Mouse (Mus musculus) limb, embryonic 14.5 days (tissue): ENCODE data around the gene Gm20852. TPM values are rescaled to one million over a fixed set of nuclear protein-coding genes. Genes with fewer than 3 reads are reported as not detected.
"Not testable (repeated sequence)": the region's sequence is repeated elsewhere in the genome, so short reads cannot be mapped to it uniquely, and the experiment has no call there.

ENCODE experiments used
- ATAC-seq: fragments of 200-750 bp; cut with Nextera tagmentation; 2 replicates; pipeline ENCODE4 v1.8.0; 2017; ENCODE audit warnings: low read depth, moderate number of reproducible peaks, moderate TSS enrichment; ENCODE audit not compliant: low FRiP score
- DNase-seq: peaks from one replicate; pipeline ENCODE4 v3.0.0-alpha.2; 2015; ENCODE audit warnings: low spot score
- H3K27ac ChIP-seq: fragments of 300-500 bp; sonication (generic); replicated peaks from 2 replicates; pipeline ENCODE4 v1.5.1; 2014; ENCODE audit warnings: low read depth, mild to moderate bottlenecking, low read length, moderate library complexity, mixed read lengths
- H3K27me3 ChIP-seq: fragments of 300-500 bp; sonication (generic); 2 replicates; pipeline ENCODE4 v1.6.1; 2014; ENCODE audit warnings: low read length, mixed read lengths; ENCODE audit not compliant: control insufficient read depth, insufficient read depth
- H3K36me3 ChIP-seq: fragments of 300-500 bp; sonication (generic); 2 replicates; pipeline ENCODE4 v1.6.1; 2014; ENCODE audit warnings: mild to moderate bottlenecking, low read length, moderate library complexity, mixed read lengths; ENCODE audit not compliant: control insufficient read depth, insufficient read depth
- H3K4me1 ChIP-seq: fragments of 300-500 bp; sonication (generic); 2 replicates; pipeline ENCODE4 v1.6.1; 2014; ENCODE audit warnings: antibody characterized with exemption, low read length, mixed read lengths; ENCODE audit not compliant: control insufficient read depth, insufficient read depth
- H3K4me2 ChIP-seq: fragments of 300-500 bp; sonication (generic); replicated peaks from 2 replicates; pipeline ENCODE4 v1.6.1; 2014; ENCODE audit warnings: low read depth, mild to moderate bottlenecking, low read length, moderate library complexity; ENCODE audit not compliant: severe bottlenecking
- H3K4me3 ChIP-seq: fragments of 300-500 bp; sonication (generic); replicated peaks from 2 replicates; pipeline ENCODE4 v1.5.1; 2014; ENCODE audit warnings: low read length
- H3K9ac ChIP-seq: fragments of 300-500 bp; sonication (generic); 2 replicates; pipeline ENCODE4 v1.6.1; 2014; ENCODE audit warnings: mild to moderate bottlenecking, low read depth, low read length, moderate library complexity; ENCODE audit not compliant: severe bottlenecking
- H3K9me3 ChIP-seq: fragments of 300-500 bp; sonication (generic); 2 replicates; pipeline ENCODE4 v1.6.1; 2016; ENCODE audit warnings: low read length; ENCODE audit not compliant: control insufficient read depth
- WGBS: fragments of 180-500 bp; shearing (Covaris S2); extraction: QIAGEN DNeasy Blood & Tissue Kit; methylation state at CpG from one replicate; pipeline ENCODE4 v1.1.7; 2014; 5-methylcytosine and 5-hydroxymethylcytosine counted together
- polyA plus RNA-seq, 2 experiments: library from polyadenylated mRNA; depleted of rRNA in 1 of 2; stranded (reverse) in 1 of 2; unstranded in 1 of 2; fragments of >200 nt; fragmentation: Nextera tagmentation in 1 of 2; extraction: Ambion mirVana in 1 of 2; gene quantifications; 2 replicates each; pipeline versions ENCODE4 v1.2.1 to v1.2.3; 2012 to 2014

The Gm20852 gene
- polyA plus RNA-seq (2012; rRNA removed) = not detected in 2 replicates
- polyA plus RNA-seq (2014; fragmentation: Nextera tagmentation; extraction: Ambion mirVana) = not detected in 2 replicates

DNA sequence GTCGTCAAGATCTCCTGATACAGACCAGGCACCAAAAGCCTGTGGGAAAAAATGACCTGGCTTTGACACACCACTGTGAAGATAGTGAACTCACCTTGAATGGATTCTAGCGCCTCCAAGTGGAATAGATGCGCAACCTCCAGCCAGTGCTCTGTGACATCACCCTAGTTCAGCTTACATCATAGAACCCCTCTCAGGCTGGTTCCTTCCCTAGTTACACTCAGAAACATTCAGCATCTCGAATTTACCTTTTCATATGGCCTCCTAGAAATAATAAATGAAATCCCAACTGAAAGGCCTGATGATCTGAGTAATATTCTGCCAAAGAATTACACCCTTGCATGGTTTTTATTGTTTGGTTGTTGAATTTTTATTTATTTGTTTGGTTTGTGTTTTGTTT is at the start of gene Gm20852:
Gene Gm20852 (minus strand): TSS at position 101 of the 400 bp plus-strand sequence.
- no CpG with 5 or more reads among the region's 4 CpGs for WGBS

More for the DNA sequence above, at the start of gene Gm20852:
- not testable (repeated sequence) for ATAC-seq, H3K9me3 ChIP-seq, H3K4me2 ChIP-seq, H3K4me1 ChIP-seq, DNase-seq, H3K27ac ChIP-seq, H3K27me3 ChIP-seq, H3K4me3 ChIP-seq, H3K36me3 ChIP-seq, H3K9ac ChIP-seq
